Mouse (Mus musculus) right cerebral cortex, adult 18-20 months (tissue): ENCODE results near the gene Gm10577.

Source experiments
- DNase-seq: peaks from one replicate; pipeline ENCODE4 v3.0.0; 2022; ENCODE audit warnings: mixed read lengths

Gm10577 gene

DNA sequence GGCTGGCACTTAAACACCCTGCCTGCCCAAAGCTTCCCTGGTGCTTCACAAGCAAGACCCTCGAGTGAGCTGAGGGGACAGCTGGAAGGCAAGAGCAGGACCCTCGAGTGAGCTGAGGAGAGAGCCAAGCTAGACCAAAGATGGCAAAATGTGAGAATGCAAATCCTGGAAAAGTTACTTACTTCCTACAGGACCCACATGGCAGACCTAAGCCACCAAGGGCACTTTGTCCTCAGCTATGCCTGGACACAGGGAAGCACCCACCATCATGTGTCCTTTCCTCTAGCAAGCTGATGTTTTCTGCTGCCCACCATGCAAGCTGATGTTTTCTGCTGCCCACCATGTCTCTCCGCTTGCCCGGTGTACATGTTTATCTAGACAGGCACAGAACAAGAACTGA, at the start of gene Gm10577:
Gene Gm10577, minus strand, starts transcription at position 101 of the 400 bp plus-strand sequence.
- no peak for DNase-seq

DNA sequence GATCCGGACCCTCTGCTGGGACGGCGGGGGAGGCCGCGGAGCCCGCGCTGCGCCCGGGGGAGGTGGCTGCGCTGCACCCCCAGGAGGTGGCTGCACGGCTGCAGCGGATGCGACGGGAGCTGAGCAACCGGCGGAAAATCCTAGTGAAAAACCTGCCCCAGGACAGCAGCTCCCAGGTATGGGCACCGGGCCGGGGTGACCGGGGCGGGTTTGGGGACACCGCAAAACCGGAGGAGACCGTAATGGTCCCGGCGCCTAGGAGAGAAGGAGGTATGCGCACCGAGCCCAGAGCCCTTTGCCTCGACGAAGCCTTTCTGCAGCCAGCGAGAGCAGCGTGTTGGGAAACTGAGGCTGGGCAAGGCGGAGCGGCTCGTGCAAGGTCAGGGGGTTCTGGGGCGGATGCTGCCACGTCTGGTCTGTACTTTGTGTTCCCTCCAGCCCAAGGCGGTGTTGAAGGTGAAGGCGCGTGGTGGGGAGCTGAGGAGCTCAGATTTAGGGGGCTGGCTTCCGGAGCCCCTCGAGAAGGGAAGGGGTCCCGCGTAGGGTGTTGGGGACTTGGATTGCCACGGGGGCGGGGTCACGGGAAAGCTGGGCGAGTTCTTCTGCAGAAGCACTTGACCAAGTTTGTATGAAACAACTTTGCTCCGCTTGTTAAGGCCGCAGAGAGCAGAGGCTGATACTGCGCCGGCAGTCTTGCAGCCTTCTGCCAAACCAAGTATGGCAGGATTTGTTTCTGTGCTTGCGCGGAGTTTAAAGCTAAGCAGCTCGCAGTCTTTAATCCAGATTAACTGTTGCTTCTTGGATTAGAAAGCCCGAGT, 48.9 kb upstream of the Gm10577 start:
- peak; percentile 19 for DNase-seq

DNA sequence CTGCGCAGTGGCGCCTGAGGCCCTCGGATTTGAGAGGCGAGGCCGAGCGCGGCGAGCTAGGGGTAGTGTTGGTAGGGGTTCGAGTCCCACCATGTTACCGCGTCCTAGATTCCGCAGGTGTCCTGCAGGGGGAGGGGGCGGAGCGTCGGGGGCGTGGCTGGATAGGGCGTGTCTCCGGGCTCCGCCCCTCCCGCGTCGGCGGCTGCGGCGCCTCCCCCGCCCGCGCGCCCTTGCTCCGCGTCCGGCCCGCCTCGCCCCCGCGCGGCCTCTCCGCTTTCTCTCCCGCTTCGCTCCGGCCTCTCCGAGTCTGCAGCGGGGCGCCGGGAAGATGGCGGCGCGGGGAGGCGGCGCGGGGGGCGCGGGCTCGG, 48.3 kb upstream of the Gm10577 start, which contains the start of gene Raver2:
Gene Raver2, plus strand, starts transcription at position 198 of the 368 bp plus-strand sequence.
- DNase-seq, result peak; percentile 58

DNA sequence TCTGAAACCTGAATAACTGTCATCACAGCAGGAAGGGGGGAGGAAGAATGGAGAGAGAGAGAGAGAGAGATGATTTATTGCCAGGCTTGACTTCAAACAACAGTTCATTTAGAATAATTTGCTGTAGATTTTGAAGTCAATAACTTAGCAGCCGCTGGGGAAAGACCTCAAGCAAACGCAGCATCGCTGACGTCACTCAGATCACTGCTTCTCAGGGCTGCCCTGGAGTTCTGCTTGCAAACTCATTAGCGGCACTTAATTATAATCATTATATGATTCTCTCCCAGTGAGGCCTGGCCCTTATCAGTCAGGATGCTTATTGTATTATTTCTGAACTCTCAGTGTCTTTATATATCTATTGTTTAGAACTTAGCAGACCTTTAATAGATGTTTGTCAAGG, 45.9 kb upstream of the Gm10577 start:
- no peak for DNase-seq

DNA sequence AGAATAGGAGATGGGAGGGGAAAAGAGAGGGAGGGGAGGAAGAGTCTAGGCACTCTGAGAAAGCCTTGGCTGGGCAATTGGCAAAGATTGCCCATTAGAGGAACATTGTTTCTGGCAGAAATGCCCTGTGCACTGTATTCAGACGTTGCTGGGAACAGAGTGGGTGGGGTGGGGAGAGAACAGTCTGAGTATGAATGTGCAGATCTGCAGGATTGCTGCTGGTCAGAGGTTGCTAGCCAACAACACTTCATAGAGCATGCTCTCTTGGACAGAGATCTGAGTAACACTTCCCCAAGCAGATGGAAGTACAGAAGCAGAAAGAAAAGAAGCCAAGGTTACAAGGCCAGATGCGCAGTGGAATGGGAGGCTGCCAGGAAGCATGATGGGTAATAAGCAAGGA, 41.6 kb upstream of the Gm10577 start:
- DNase-seq, result peak; percentile 4

DNA sequence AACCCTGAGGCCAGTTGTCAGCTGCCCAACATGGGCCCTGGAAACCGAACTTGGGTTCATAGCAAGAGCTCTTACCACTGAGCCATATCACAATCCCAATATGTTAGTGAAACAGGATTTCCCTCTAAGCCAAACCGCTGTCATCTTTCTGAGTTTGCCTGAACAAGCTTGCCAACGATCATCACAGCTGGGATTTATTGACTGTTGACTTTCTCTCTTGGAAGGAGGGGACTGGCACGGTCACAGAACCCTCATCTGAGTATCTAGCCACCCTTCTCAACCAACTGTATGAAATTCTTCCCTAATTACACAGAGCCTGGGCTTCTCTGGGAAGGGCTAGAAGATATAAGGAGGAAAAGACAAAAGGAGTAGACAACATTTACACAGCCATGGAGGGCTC, 26.1 kb upstream of the Gm10577 start:
- DNase-seq, result no peak

DNA sequence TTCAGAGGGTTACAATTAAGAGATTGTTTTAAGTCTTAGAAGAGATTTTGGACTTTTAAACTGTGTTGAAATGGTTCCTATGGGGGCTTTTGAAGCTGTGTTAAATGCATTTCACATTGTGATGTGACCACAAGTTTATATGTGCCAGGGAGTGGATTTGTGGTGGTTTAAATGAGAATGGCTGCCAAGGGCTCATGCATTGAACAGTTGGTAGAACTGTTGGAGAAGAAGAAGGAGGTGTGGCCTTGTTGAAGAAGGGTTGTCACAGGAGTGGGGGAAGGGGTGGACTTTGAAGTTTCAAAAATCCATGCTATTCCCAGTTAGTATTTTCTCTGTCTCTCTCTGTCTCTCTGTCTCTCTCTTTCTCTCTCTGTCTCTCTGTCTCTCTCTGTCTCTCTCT, 23.7 kb upstream of the Gm10577 start:
- DNase-seq, result no peak

DNA sequence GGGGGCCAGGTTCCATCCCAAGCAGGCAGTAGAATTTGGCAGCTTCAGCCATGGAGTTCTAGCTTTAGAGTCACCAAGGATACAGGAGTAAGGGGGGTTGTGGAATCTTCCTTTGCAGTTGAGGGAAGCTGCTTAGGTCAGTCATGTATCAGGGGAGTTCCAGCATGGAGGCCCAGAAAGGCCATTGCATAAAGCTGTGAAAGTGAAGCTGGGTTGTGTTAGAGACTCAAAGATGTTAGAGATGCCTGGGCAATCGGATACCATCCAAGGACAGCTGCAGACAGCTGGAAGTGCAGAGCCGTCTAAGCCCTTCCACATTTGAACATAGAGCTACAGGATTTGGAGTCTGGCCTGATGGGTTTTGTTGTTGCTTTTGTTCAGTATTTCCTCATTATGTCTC, 23.2 kb upstream of the Gm10577 start:
- DNase-seq, result no peak

DNA sequence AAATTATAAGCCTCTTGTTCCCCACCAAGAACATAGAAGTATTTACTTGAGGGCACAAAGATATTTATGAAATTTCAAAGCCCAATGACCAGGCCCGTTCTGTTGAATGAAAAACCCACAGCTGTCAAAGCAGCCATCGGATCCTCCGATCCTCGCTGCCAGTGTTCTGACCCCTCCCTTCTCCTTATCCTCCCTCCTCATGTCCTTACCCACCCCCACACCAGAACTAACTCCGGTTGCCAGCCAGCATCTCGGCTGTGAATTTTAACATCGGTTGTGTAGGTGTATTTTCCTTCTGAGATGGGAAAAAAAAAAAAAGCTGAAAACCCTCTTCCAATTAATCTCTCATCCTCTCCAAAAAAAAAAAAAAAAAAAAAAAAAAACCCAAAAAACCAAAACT, 16.7 kb upstream of the Gm10577 start:
- peak; percentile 74 for DNase-seq

DNA sequence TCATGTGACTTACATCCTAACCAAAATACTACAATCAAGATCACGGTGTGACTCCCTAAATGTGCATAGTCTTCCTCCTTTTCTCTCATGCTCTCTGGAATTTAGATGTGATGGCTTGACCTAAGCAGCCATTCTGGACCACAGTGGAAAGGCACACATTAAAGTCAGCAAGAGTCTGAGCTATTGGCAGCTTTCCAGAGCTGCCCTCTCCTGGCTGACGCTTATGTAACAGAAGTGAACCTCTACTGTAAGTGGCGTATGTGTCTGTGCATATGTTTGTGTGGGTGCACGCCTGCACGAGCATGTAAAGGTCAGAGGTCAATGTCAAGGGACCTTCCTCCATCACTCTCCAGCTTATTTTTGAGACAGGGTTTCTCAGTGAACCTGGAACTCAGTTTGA, 14.6 kb upstream of the Gm10577 start:
- DNase-seq, result no peak

DNA sequence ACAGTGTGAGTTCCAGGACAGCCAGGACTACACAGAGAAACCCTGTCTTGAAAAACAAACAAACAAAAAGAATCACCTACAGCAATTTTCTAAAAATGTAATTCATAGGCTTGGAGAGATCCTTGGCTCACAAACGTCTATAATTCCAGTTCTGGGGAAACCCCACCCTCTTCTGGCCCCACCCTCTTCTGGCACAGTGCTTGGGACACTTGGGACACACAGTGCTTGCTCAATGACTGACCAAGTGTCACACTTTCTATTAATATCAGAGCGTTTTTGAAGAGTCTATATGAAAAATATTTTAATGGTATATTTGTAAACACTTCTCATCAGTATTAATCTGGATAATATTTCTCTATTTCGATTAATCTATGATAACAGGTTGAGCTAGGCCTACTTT, 12.6 kb upstream of the Gm10577 start:
- no peak for DNase-seq

DNA sequence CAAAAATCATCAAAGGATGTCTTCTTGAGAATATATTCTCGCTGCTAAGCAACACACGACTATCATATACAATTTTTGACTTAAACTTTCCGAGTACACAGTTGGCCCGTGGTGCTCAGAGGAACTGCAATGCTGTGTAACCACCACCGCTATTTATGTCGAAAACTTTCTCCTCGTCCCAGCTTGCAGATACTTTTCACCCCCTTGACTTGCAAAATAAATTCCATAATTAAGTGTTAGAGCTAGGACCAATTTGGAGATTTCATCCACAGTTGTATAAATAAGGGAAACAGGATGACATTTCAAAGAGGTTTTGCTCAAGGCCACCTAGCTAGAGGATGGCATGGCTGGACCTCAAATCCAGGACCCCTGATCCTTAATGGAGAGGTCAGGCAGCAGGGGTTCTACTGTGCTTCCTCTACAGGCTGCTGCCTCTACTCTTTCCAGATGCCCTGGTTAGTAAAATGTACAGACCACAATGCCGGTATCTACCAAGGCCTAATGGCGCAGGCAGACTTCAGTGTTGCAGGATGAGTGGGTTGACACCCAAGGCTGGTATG, 7.4 kb upstream of the Gm10577 start:
- DNase-seq, result no peak

DNA sequence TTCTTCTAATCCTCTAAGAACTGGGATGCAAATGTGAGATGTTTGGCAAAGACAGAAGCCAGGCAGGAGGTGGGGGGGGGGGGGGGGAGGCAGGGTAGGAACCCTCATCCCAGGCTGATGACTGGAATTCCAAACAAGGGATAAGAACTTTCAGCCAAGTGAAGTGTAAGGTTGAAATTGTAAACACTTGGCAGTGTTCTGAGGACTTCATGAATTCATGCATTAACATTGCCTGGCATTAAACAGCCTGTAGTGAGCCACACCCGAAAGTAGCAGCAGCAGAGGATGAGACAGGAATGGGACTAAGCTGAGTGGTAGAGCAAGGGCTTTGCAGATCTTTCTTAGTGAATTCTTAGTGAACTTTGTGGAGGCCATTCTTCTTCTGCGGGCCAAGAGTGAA, 6.5 kb upstream of the Gm10577 start:
- DNase-seq, result no peak

DNA sequence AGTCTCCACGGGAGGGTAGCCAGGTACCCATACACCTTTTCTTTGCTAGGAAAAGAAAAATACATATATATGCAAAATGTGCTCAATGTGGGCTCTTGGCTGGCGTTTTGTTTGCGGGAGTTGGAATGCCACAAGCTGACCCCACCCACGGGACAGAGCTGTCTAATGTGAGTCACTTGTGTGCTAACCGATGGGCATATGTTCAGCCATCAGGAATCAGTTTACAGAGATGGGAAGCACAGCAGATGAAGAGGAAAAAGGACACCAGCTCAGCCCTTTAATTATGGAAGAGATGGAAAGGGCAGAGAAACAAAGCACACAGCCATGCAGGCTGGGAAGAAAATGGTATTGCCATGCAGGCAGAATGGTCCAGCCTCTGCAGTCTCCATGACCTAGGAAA, 6.1 kb upstream of the Gm10577 start:
- no peak for DNase-seq

DNA sequence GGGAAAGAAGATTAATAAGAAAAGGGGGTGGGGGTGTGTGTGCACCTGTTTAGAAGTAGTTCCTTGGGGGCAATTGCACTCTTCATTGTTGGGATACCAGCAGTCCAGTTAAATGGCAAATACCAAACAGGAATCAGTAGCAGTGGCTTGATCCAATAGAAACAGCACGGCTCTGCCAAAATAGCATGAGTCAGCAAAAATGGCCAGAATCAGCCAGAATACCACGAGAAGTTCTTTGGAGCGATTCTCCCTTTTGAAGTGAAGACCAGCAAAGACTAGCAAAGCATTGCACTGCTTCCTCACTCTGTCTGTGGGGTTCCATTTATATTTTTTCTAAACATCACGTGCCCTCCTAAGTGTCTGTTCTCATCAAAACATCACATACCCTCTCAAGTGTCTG, 2.7 kb downstream of the Gm10577 start:
- no peak for DNase-seq

DNA sequence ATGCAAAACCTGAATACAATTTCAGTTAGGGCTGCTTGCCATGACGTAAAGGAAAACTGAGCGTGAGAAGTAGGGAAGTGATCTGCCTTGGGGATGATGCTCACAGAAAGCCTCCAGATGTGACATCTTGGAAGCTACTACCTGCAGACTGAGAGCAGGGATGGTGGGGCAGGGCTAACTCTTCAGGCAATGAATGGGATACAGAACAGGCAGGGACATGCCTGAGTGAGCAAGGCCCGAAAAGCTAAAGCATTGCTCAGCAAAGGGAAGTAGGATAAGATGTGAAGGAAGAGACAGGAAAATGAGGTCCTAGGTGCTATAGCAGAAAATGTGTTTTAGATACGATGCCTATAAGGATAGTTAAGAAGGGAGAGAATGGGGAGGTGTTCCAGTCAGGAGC, 11.4 kb downstream of the Gm10577 start:
- no peak for DNase-seq

DNA sequence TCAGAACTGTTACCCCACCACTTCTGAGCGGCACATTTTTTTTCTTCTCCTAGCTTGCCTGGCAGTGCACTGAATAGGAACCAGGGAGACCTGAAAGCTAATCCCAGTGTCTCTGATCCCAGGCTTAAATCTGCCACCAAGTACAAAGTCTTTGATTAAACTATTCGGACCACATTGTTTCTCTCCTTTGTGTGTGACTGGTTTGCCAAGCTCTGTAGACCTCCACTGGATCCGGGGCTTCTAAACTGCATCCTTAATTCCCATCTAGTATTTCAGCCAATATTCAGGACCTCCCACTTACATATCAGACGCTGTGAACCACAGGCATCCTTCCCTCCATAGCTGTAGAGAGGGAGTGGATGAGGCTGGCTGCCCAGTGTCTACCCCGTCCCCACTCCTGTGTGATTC, 12.1 kb downstream of the Gm10577 start:
- DNase-seq, result no peak

DNA sequence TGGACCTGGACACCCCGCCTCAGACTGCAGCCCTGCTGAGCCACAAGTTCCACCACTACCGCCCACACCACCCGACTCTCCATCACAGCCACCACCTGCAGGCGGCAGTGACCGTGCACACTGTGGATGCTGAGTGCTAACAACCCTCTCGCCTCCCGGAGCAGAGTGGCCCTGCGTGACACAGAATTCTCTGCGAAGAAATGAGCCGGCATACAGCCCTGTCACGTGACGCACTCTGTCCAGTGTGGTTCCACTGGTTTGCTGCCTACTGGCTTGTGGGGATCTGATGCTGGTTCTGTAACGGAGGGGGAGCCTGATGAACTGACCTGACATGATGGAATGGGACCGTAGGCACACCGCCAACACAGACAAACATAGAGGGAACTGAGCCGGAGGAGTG, 17.5 kb downstream of the Gm10577 start:
- DNase-seq, result no peak

DNA sequence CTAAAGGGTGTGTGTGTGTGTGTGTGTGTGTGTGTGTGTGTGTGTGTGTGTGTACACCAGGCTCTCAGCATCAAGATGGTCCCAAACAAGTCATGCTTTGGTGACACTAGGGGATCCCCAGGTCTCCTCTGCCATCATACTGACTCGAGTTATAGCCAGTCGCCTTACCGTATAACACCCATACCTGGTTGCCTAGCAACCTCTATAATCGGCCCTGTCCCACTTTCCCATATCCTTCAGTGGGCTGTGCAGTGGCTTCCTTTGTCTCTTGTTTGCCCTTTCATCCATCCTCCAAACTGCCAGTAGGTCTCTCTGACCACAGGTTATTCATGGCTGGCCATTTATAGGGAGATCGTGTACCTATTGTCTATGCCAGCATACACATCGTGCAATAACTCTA, 19.4 kb downstream of the Gm10577 start:
- DNase-seq, result no peak

DNA sequence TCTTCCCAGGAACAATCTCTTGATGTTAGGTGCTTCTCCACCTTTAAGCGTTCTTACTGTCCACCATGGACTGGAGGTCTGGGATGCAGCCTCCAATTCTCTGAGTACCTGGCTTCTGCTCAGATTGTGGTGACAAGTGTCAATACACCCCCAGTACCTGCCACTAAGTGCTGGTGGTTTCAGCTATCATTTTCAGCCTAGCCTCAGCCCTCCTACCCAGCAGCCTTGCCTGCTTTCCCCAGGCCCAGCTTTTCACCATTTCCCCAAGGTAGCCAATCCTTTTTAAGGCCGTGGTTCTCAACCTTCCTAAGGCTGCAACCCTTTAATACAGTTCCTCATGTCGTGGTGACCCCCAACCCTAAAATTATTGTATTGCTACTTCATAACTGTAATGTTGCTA, 19.9 kb downstream of the Gm10577 start:
- no peak for DNase-seq

DNA sequence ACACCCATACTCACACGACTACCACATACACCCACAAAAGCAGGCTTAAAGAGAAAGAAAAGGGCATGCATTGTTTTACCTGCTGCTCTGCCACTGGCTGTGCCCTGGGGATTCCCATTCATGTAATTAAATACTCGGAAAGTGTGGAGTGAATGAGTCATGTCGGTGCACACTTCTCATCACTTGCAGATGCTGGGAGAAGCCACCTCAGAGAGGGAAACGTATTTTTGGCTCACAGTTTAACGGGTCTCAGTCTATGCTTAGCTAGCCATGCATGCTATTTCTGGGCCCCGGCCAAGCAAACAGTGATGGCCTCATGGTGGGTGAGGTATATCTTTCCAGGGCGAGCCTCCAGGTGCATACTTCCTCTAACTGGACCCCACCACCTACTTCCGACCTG, 21.6 kb downstream of the Gm10577 start:
- no peak for DNase-seq

DNA sequence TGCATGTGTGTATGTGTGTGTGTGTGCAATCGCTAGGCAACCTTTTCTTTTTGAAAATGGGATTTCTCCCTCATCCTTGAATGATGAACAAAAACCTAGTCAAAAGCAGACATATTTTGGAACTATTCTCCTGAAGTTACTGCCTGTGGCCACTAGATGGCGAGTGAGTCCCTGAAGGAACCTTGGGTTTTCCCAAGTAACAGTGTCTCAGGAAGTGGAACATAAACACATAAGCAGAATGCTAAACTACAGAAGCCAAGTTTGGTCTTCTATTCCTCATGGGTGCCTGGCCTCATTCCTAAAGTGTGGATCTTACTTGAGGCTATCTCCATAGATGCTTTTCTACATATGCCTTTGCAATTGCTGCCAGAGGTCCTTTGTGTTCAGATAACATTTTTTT, 22.4 kb downstream of the Gm10577 start:
- DNase-seq, result peak; percentile 56

DNA sequence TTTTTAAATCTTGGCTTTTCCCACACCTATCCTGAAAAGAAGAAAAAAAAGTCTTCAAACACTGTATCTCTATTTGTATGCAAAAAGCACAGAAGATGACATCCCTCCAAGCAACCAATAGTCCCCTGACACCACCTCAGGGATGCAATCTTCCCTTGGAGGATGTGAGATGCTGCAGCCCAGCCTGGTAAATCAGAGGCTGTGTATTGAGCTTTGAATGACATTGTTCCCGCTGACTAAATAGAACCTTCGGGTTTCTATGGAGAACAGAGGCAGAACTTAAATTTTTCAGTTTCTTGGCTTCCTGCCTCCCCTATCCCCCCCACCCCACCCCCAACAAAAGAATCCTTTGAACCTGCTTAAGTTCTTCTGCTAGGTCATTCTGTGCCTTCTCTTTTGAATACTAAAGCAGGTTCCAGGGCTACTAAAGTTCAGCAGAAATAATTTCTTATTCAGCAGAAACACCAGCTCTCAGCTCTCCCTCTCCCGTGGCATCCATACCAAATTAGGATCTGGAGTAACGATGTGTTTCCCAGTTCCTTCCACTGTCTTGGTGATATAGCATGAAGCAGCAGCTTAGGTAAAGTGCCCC, 24.3 kb downstream of the Gm10577 start:
- no peak for DNase-seq

DNA sequence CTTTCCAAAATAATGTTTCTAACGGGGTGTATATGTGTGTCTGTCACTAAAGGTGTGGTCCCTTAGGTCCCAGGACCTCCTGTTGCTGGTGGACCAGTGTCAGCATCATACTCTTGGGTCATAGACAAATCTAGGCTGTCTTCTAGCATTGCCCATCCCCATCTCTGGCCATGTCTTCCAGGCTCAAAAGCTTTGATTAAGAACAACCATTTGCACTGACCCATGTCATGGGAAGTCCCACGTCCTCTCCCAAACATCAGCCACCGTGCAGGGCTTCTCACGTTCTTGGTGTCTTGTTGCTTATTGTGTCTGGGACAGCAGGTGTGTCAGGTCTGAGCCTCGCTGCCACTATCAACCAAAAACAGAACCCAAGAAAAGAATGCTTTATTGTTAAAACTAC, 24.9 kb downstream of the Gm10577 start:
- DNase-seq, result no peak
